Mouse (Mus musculus) heart, adult 8-10 months (tissue): ENCODE results near the gene Cnot1. TPM values are rescaled to one million over a fixed set of nuclear protein-coding genes. Genes with fewer than 3 reads are reported as not detected.

Experiments
- DNase-seq: peaks from one replicate; pipeline ENCODE4 v3.0.0; 2022; ENCODE audit warnings: low spot score
- total RNA-seq, 4 experiments: library from RNA; stranded (reverse); gene quantifications; 2 replicates each; pipeline ENCODE4 v1.2.4; 2022

Cnot1 gene
- total RNA-seq, 4 experiments from 2014 or later, result 92.8 to 123 (median 107) TPM

- no peak for DNase-seq
Measured at GRCm38 (mm10) chr8:95738596-95738995, 68.7 kb downstream of the Cnot1 start.

- no peak for DNase-seq
Measured at GRCm38 (mm10) chr8:95727625-95728024, 79.6 kb downstream of the Cnot1 start.

- no peak for DNase-seq
Measured at GRCm38 (mm10) chr8:95716546-95717335, 90.5 kb downstream of the Cnot1 start.

- peak; percentile 80 for DNase-seq
Measured at GRCm38 (mm10) chr8:95715676-95716531, 91.4 kb downstream of the Cnot1 start, which contains the start of gene Setd6. TSS of gene Setd6 (plus strand) at chr8:95715881.

- DNase-seq, result no peak
Measured at GRCm38 (mm10) chr8:95714837-95715413, 92.3 kb downstream of the Cnot1 start.

DNA sequence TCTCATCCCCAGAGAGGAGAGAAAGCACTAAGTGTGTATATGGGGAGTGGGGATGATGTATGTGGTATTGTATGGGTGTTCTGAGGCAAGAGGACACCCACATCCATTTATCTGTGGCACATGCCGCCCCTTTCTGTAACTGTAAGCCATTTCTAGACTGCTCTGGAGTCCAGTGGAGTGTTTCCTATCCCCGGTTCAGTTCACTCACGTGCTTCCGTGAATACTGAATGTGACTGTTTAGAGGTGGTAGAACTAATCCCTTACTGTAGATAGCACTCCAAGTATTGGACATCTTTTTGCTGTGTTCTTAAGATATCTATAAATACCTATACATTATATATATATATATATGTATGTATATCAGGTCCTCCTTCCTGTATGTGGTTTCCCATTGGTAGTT lies 92.9 kb downstream of the Cnot1 start:
- DNase-seq, result no peak

DNA sequence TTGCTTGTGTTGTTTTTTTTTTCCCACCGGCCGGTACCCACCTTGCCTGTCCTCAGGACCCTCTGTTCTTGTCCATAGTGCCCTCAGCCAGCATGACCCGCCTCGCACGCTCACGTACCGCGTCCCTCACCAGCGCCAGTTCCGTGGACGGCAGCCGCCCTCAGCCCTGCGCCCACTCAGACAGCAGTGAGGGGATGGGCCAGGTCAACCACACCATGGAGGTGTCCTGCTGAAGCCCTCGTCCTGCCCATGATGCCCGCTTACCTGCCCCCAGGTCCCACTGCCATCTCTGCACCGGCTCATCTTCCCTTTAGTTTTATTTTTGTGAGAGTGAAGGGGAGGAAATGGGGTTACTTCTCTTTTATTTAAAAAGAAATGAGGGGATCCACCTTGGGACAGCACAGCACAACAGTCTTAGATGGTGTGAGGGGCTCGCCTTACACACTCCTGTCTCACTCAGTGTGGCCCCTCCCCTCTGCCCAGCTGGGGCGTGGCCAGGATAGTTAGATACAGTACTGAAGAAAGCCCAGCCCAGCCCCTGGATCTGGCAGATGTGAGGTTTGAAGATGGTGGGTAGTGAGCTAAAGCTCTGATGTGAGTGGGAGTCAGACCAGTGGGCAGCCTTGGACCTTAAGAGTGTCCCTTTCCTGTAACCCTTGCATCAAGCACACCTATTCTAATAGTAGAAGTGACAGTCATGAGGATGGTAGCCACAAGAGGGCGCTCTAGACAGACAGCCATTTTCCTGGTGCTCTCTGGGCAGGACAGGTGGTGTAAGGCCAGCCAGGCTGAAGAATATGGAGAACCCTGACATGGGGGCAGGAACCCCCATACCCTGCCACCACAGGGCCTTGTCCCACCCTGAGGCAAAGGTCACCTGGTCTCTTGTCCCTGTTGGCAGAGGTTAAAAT lies 93.9 kb downstream of the Cnot1 start:
- peak; percentile 61 for DNase-seq

DNA sequence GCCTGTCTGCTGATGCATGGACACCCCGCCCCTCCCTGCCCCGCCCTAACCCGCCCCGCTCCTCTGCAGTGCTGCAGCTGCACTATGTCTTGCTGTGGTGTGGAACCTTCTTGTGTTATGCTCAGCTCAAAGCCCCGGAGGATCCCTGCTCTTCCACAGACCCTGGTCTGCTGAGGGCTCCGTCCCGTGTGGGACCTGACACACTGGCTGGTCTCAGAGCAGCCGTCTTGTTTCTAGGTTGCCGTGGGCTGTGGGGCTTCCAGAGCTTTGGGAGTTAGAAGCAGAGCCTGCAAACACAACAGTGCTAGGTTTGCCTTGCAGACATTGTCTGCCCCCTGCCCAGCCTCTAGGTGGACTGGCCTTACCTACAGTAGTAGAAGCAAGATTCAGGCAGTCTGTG lies 94.9 kb downstream of the Cnot1 start:
- no peak for DNase-seq

DNA sequence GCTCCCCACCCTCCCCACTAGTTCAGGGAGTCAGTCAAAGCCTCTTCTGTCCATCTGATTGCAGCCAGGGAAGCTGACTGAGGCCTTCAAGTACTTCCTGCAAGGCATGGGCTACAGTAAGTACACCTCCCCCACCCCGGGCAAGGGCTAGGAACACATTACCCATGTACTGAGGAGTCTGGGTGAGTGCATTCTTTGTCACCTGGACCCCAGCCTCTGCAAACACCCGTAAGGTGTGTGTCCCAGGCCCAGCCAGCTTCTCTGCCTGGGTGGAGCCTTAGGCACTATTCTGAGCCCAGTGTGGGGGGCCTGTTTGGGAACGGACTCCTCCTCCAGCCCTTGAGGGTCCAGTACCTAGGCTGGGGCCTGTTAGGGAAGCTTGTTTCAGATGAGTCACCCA lies 96.2 kb downstream of the Cnot1 start:
- DNase-seq, result no peak

DNA sequence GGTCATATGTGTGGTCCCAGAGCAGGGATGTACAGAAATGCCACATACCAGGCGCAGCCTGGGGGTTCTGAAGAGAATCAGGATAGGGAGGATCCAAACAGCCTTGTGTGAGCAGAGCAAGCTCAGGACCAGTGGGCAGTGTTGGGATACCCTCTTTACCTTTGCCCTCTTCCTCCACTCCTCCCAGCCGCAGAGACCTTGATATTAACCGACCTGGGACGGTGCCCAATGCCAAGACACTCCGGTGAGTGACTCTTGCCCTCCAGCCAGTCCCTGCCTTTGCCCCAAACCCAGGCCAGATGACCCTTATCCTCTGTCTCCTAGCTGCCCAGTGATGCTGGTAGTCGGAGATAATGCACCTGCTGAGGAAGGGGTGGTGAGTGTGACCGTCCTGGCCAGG lies 97.7 kb downstream of the Cnot1 start:
- no peak for DNase-seq

DNA sequence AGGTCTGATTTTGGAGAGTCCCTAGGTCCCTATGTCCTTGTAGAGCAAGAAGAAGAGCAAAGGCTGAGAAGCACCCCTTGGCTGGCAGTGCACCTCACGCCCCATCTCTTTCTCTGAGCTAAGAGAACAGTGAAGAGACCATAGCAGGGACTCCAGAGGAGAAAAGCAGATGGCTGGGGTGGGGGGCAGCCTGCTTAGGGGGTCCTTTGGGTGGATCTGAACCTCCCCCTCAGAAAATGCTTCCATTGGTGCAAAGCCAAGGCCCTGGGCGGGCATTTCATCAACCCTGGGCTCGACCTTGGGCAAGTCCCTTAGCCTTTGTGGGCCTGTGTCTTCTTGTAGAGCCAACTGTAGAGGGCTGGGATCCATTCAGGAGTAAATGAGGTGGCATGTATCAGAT lies 102.7 kb downstream of the Cnot1 start:
- DNase-seq, result no peak

DNA sequence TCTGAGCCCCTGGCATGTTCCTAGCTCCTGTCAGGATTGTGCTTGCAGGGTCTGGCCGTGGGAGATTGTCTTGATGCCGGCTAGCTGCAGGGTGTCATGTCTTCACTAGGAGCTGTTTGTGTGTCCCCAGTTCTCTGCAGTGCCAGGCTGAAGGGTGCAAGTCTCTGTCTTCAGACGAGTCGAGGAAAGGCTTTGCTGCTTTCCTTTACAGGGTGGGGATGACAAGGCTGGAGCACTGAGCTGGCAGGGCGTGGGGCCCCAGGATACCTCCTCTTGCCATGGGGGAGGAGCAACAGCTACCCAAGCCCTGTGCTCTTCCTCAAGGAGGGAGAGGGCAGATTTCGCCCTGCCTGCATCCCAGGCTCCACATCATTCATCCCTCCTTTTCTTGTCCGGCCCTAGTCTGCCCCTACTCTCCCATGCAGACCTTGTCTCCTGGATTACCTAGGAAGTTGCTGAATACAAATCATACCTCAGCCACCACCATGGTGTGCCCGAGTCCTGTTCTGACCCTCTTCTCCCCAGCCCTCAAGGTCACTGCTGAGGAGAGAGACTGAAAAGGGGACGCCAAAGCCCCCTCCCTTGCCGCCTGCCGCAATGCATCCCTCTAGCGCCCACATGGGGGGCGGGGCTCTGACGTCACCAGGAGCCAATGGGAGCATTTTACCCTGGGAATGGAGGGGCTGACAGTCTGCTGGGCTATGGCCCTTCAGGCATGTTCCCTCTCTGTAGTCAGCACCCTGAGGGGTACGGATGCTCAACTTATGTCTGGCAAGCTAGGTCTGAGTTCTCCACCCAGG lies 103.6 kb downstream of the Cnot1 start:
- DNase-seq, result no peak

DNA sequence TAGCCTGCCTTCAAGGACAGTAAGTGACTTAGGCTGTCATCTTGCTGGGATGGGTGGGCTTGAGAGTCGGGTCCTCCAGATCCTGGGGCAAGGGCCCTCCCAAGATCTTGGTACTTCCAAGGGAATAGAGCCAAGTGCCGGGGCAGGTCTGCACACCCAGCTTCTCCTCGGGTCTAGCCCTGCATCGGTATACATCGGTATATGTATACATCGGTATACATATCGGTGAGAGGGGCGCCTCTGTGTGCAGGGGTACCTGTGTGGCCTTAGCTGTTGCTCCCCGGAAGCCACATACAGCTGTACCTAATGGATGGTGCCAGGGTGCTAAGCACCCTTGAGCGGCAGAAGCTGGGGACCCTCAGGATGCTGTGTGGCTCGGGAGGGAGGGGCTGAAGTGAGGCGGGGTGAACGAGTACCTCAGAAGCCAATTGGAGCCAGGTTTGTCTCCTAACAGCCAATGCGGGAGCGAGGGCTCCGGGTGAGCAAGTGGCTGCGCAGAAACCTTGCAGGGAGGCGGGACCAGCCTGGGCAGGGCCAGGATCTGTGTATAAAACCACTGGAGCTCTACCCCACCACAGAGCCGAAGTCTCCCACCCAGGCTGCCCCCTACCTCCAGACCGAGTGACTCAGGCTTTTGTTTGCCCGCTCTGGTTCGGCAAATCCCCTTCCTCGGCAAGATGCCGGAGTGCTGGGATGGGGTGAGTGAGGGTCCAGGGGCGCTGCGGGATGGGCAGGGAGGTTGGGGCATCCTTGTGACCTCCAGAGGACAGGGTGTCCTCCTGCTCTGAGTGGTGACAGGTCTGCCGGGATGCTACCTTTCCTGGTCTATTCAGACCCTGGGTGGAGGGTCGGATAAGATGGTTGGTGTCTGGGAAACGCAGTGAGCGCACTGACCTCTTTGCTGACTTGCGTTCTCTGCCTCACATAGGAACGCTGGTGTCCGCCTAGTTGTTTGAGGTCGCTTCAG lies 104.5 kb downstream of the Cnot1 start:
- peak; percentile 63 for DNase-seq

DNA sequence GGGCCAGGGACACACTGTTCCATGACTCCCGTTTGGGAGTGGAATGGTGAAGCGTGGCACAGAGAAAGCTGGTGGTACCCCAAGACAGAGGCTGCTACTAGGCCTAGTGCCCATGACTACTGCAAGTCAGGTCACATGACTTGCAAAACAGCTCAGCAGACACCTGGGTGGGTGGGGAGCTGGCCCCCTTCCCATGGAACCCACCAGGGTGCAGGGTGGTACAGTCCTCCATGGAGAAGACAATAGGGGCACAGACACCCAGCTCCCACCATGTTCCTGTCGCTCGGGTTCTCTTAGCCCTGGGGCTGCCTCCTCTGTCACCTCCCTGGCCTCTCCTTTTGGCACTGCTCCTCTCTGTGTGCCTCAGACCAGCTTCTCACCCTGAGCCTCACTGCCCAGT lies 105.5 kb downstream of the Cnot1 start:
- no peak for DNase-seq

DNA sequence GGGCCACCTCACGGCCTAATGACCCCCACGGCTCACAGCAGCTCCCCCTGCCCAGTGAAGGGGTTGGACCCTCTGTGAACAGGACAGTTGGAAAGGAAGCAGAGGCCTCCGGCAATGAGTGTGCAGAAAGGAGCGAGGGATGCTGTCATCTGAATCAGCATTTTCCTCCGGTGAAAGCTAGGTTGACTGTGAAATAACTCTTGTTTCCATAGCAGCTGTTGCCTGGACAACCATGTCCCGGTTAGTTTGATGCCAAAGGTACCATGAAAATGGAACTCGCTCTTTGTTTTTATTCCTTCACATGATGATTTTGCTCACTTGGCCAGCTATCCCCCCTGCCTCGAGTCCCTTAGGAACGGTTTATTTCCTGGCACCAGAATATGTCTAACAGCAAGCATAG lies 107.0 kb downstream of the Cnot1 start:
- no peak for DNase-seq

DNA sequence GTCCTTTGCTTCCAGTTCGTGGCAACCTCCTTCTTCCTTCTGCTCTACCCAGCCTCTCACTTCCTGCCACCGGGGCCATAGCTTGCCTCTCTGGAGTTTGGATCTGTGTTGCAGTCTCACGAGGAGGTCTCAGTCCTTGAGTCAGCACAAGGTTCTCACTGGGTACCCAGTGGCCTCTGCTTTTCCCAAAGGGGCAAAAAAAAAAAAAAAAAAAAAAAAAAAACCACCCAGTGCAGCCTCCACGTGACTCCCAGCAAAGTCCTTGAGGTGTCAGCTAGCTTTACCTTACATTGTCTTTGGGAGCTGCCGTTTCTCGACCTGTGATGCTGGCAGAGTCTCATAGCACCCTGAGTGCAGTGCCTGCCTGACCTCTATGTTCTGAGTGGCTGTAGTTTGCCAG lies 109.1 kb downstream of the Cnot1 start:
- no peak for DNase-seq

- DNase-seq, result peak; percentile 73
Measured at GRCm38 (mm10) chr8:95697128-95697527, 110.1 kb downstream of the Cnot1 start.

DNA sequence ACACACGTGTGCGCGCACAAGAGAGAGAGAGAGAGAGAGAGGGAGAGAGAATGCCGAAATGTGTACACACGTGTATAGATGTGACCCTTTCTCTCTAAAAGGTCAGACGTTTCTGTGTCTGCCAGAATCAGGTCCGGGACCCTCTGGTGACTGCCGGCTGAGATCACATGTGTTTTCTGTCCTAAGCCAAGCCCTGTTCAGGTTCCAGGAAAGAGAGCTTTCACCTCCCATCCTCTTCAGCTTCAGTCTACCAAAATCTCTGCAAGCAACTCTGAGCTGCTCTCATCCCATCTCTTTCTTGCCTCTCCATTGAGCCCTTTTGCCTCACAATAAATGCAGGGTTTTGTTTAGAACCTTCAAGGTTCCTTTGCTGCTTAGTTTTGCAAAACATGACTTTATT lies 110.6 kb downstream of the Cnot1 start:
- DNase-seq, result no peak

GRCm38 (mm10) chr8:95694631-95695030 lies 112.6 kb downstream of the Cnot1 start:
- DNase-seq, result no peak
